Mouse (Mus musculus): ENCODE data around the gene Tgfbr3. TPM values are rescaled to one million over a fixed set of nuclear protein-coding genes. Genes with fewer than 3 reads are reported as not detected.

Gene Tgfbr3
- 7.2 and 7.5 TPM in 2 replicates for polyA plus RNA-seq (2021; fragmentation: Nextera tagmentation)
- long read RNA-seq, experiment 1, partial matches to known transcripts: 0 of 5 reads
- long read RNA-seq, experiment 1, other reads (novel, unspliced or antisense): 5 of 5 reads
- long read RNA-seq, experiment 2, full-length matches to known transcripts: 10 of 24 reads
- long read RNA-seq, experiment 2, partial matches to known transcripts: 4 of 24 reads
- long read RNA-seq, experiment 2, other reads (novel, unspliced or antisense): 10 of 24 reads

DNA sequence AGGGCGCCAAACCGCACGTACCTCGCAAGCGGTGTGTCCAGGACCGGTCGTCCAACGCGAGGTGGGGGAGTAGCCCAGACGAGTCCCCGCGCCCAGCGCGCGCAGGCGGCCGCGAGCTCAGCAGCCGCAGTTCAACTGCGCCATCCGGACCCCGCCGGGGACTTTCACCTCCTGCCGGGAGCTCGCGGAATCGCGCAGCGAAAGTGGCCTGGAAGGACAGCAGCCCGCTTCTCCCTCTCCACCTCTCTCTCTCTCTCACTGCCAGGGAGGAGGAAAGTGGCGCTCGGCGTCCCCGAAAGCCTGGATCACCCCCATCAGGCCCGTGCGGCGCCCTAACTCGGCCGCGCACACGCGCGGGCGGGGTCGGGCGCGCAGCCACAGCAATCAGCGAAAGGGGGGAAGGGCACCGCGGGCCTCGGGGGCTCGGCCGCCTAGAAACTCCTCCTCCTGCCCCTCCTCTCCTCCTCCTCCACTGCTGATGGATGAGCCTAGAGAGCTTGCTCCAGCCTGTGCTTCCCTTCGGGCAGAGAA lies at the start of gene Tgfbr3:
Gene Tgfbr3 (minus strand): TSS at position 396 of the 531 bp plus-strand sequence.

DNA sequence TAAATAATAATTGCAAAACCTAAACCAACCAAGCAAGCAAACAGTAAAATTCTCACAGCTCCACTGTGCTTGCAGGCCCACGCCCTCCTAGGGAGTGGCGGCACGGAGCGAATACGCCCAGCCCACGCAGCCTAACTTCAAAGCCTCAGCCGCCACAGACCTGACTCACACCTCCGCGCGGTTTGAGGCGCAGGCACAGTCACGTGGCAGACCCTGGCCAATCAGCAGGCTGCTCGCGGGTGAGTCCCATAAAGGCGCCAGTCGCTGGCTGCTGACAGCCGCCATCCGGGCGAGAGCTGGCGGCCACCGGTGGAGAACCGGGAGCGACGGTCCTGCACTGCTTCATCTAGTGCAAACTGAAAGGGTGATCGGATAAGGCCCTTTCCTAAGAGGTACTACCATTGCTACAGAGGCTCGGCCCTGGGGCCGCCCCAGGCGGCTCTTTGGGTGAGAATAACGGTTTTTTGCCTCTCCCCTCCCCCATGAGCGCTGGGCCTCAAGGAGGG lies 41.5 kb upstream of the Tgfbr3 start, which contains the start of gene Brdt:
Gene Brdt (plus strand): TSS at position 244 of the 506 bp plus-strand sequence.

Other genes with a start within 250 kb of the Tgfbr3 start
- gene Brdt, start 41.5 kb upstream of the Tgfbr3 start, polyA plus RNA-seq (2021; fragmentation: Nextera tagmentation): 2.7 and 2.9 TPM in 2 replicates
- gene Ephx4, start 113.1 kb upstream of the Tgfbr3 start, polyA plus RNA-seq (2021; fragmentation: Nextera tagmentation): 78.8 and 89.2 TPM in 2 replicates
- not detected in 2 replicates for gene Lpcat2b, start 141.9 kb upstream of the Tgfbr3 start, polyA plus RNA-seq (2021; fragmentation: Nextera tagmentation)
- 42.0 and 44.6 TPM in 2 replicates for gene Btbd8, start 148.4 kb upstream of the Tgfbr3 start, polyA plus RNA-seq (2021; fragmentation: Nextera tagmentation)
- 0.06 TPM in 2 replicates for gene Gm42669, start 218.0 kb upstream of the Tgfbr3 start, polyA plus RNA-seq (2021; fragmentation: Nextera tagmentation)
- gene 1700028K03Rik, start 245.1 kb upstream of the Tgfbr3 start, polyA plus RNA-seq (2021; fragmentation: Nextera tagmentation): 0.10 and 0.24 TPM in 2 replicates

Measured in layer of hippocampus, adult 6 months (tissue).